Comparison of ENCODE assay signal across 18 mouse cellular contexts in genomic region chr11:56810141-56810540, GRCm38 (mm10).
DNase-seq lines count a peak whose midpoint lies in the region; ATAC-seq lines count a peak whose summit lies in the region.
"Had no signal": no experiment of that assay in that cellular context is flagged by ENCODE, and none has a peak within 500 bp of the region (broad histone marks: within the 10 kb centered on the region; RNA-seq: fewer than 3 reads in every experiment).

No protein-coding gene starts in this region.

- peak; percentile 67 for DNase-seq in layer of hippocampus, adult 11-12 months (ENCODE audit: low spot score)
- DNase-seq in layer of hippocampus, postnatal 25 days (ENCODE audit: extremely low spot score in 1 of 2, low spot score in 1 of 2) = no peak
- peak; percentile 51 for DNase-seq in brain, embryonic 18.5 days (ENCODE audit: low read depth, low spot score)
- peak; percentile 20 to 47 for DNase-seq in frontal cortex, adult 2 months (ENCODE audit: extremely low spot score in 1 of 2, low spot score in 1 of 2)
- peak; percentile 53 to 57 for DNase-seq in layer of hippocampus, postnatal 10 days (ENCODE audit: low spot score in 2 of 2)
- no peak for DNase-seq in urinary bladder, postnatal 36 days (ENCODE audit: low spot score in 2 of 2)
- DNase-seq in testis, postnatal 14 days (ENCODE audit: low spot score) = no peak
- DNase-seq: adrenal gland, postnatal 36 days; gastrocnemius, postnatal 10 days; heart, adult 18-20 months had no signal

- H3K4me3 ChIP-seq in kidney, embryonic 16.5 days (ENCODE audit: low read length) = no peak overlapping the region
- H3K4me3 ChIP-seq: hindbrain, embryonic 12.5 days; intestine, embryonic 15.5 days; kidney, embryonic 15.5 days; limb, embryonic 13.5 days; midbrain, embryonic 15.5 days had no signal

- peaks cover 2% of the 10 kb centered on the region; the same call in 1 of the 2 replicates for H3K9me3 ChIP-seq in kidney, embryonic 16.5 days (ENCODE audit: low read length)
- H3K9me3 ChIP-seq: hindbrain, embryonic 12.5 days; intestine, embryonic 15.5 days; kidney, embryonic 15.5 days; limb, embryonic 13.5 days; midbrain, embryonic 15.5 days had no signal

- no peak overlapping the region for H3K4me2 ChIP-seq in kidney, embryonic 16.5 days (replicated peaks; ENCODE audit: low read depth, low read length)
- H3K4me2 ChIP-seq: hindbrain, embryonic 12.5 days; intestine, embryonic 15.5 days; kidney, embryonic 15.5 days; limb, embryonic 13.5 days; midbrain, embryonic 15.5 days had no signal

- no peak for ATAC-seq in kidney, embryonic 16.5 days (ENCODE audit: low FRiP score, low TSS enrichment)
- ATAC-seq: intestine, embryonic 15.5 days; lung, postnatal 0 days; midbrain, embryonic 15.5 days had no signal

- no peaks in the 10 kb centered on the region for H3K27me3 ChIP-seq in kidney, embryonic 16.5 days (ENCODE audit: insufficient read depth, low read length)
- H3K27me3 ChIP-seq: hindbrain, embryonic 12.5 days; intestine, embryonic 15.5 days; kidney, embryonic 15.5 days; limb, embryonic 13.5 days; midbrain, embryonic 15.5 days had no signal

- WGBS in kidney, embryonic 16.5 days = 92% methylated on average over 2 of the region's 2 CpGs

- H3K9ac ChIP-seq in kidney, embryonic 16.5 days (replicated peaks; ENCODE audit: low read length) = no peak overlapping the region
- H3K9ac ChIP-seq: hindbrain, embryonic 12.5 days; intestine, embryonic 15.5 days; kidney, embryonic 15.5 days; limb, embryonic 13.5 days; liver, embryonic 14.5 days; midbrain, embryonic 15.5 days had no signal

- H3K36me3 ChIP-seq in kidney, embryonic 16.5 days (ENCODE audit: insufficient read depth, low read length) = no peaks in the 10 kb centered on the region
- H3K36me3 ChIP-seq: hindbrain, embryonic 12.5 days; intestine, embryonic 15.5 days; kidney, embryonic 15.5 days; limb, embryonic 13.5 days; midbrain, embryonic 15.5 days had no signal

- H3K4me1 ChIP-seq in kidney, embryonic 16.5 days (ENCODE audit: insufficient read depth, low read length) = no peaks in the 10 kb centered on the region
- H3K4me1 ChIP-seq: hindbrain, embryonic 12.5 days; intestine, embryonic 15.5 days; kidney, embryonic 15.5 days; limb, embryonic 13.5 days; midbrain, embryonic 15.5 days had no signal

- H3K27ac ChIP-seq in kidney, embryonic 16.5 days (ENCODE audit: low read length) = no peak overlapping the region
- H3K27ac ChIP-seq: hindbrain, embryonic 12.5 days; intestine, embryonic 15.5 days; kidney, embryonic 15.5 days; limb, embryonic 13.5 days; liver, embryonic 14.5 days; midbrain, embryonic 15.5 days had no signal

Comparison
In these comparisons a context has a peak if more than half of its experiments do, and no peak if none do; other contexts are left out.
1. DNase-seq: peak in layer of hippocampus, adult 11-12 months (single experiment), brain, embryonic 18.5 days (single experiment), frontal cortex, adult 2 months (2 of 2) and layer of hippocampus, postnatal 10 days (2 of 2); none in layer of hippocampus, postnatal 25 days (0 of 2), urinary bladder, postnatal 36 days (0 of 2) and testis, postnatal 14 days (single experiment).